Mouse (Mus musculus) kidney, postnatal 25 days (tissue): ENCODE measurements at regions not wholly inside any gene's neighbourhood (a gene's known extent, or its start where the extent isn't known, plus 50 kb on each side); places are given as distances from the start of the nearest gene placed in this dataset.
A peak's percentile ranks its signal among the peaks of the same experiment; 100 is the strongest.
"Not testable (repeated sequence)": the region's sequence is repeated elsewhere in the genome, so short reads cannot be mapped to it uniquely, and the experiment has no call there.

Experiments used
- DNase-seq, 2 experiments: peaks; one replicate each; pipeline ENCODE4 v3.0.0; 2021; ENCODE audit warnings: mixed read lengths in 2 of 2

- DNase-seq = no peak
Measured at GRCm38 (mm10) chr6:89059431-89059975, 157.5 kb downstream of the Tpra1 start.

GRCm38 (mm10) chr6:89064977-89065580, 163.0 kb downstream of the Tpra1 start:
- DNase-seq = no peak

- DNase-seq = no peak
Measured at GRCm38 (mm10) chr6:89066588-89066987, 164.5 kb downstream of the Tpra1 start.

GRCm38 (mm10) chr6:89068286-89068685, 166.2 kb downstream of the Tpra1 start:
- DNase-seq = no peak

GRCm38 (mm10) chr6:89069108-89069507, 167.1 kb downstream of the Tpra1 start:
- DNase-seq = no peak

GRCm38 (mm10) chr6:89070011-89070410, 168.0 kb downstream of the Tpra1 start:
- peak; percentile 62 to 73 for DNase-seq

GRCm38 (mm10) chr6:89071766-89072165, 169.7 kb downstream of the Tpra1 start:
- DNase-seq = no peak

GRCm38 (mm10) chr6:89072569-89072968, 170.5 kb downstream of the Tpra1 start:
- no peak for DNase-seq

GRCm38 (mm10) chr6:89081624-89082300, 179.7 kb downstream of the Tpra1 start:
- no peak for DNase-seq

GRCm38 (mm10) chr6:89084437-89084836, 182.4 kb downstream of the Tpra1 start:
- DNase-seq = peak in 1 of 2 experiments; percentile 7

GRCm38 (mm10) chr6:89085151-89085550, 183.1 kb downstream of the Tpra1 start:
- no peak for DNase-seq

GRCm38 (mm10) chr6:89087620-89088019, 185.6 kb downstream of the Tpra1 start:
- no peak for DNase-seq

- DNase-seq = no peak
Measured at GRCm38 (mm10) chr6:89090096-89090495, 188.0 kb downstream of the Tpra1 start.

GRCm38 (mm10) chr6:89095911-89096310, 193.9 kb downstream of the Tpra1 start:
- no peak for DNase-seq

GRCm38 (mm10) chr6:89097531-89097930, 195.5 kb downstream of the Tpra1 start:
- no peak for DNase-seq

GRCm38 (mm10) chr6:89119241-89119640, 217.2 kb downstream of the Tpra1 start:
- no peak for DNase-seq

- no peak for DNase-seq
Measured at GRCm38 (mm10) chr6:89121023-89121745, 219.1 kb downstream of the Tpra1 start.

- no peak for DNase-seq
Measured at GRCm38 (mm10) chr6:89121746-89122070, 219.7 kb downstream of the Tpra1 start.

GRCm38 (mm10) chr6:89125916-89126315, 223.9 kb downstream of the Tpra1 start:
- DNase-seq = no peak

GRCm38 (mm10) chr6:89128141-89128540, 226.1 kb downstream of the Tpra1 start:
- DNase-seq = not testable (repeated sequence)

- no peak for DNase-seq
Measured at GRCm38 (mm10) chr6:89140469-89140868, 222.0 kb downstream of the Plxna1 start.

- no peak for DNase-seq
Measured at GRCm38 (mm10) chr6:89153027-89153662, 209.3 kb downstream of the Plxna1 start.

GRCm38 (mm10) chr6:89157501-89157900, 204.9 kb downstream of the Plxna1 start:
- DNase-seq = no peak
